Mouse (Mus musculus) stomach, embryonic 15.5 days (tissue): Measurements from ENCODE around the gene Car14. TPM values are rescaled to one million over a fixed set of nuclear protein-coding genes. Genes with fewer than 3 reads are reported as not detected.
"Not testable (repeated sequence)": the region's sequence is repeated elsewhere in the genome, so short reads cannot be mapped to it uniquely, and the experiment has no call there.

Source experiments
- ATAC-seq: fragments of 200-750 bp; cut with Nextera tagmentation; 2 replicates; pipeline ENCODE4 v1.8.0; 2017; ENCODE audit warnings: low read depth, moderate number of reproducible peaks, moderate TSS enrichment; ENCODE audit not compliant: insufficient read depth, low FRiP score
- H3K27ac ChIP-seq: fragments of 300-500 bp; sonication (generic); 2 replicates; pipeline ENCODE4 v1.5.1; 2015; ENCODE audit warnings: mild to moderate bottlenecking, inconsistent platforms
- H3K27me3 ChIP-seq: fragments of 300-500 bp; sonication (generic); replicated peaks from 2 replicates; pipeline ENCODE4 v1.6.1; 2015; ENCODE audit warnings: inconsistent platforms
- H3K36me3 ChIP-seq: fragments of 300-500 bp; sonication (generic); 2 replicates; pipeline ENCODE4 v1.6.1; 2015; ENCODE audit warnings: inconsistent platforms
- H3K4me1 ChIP-seq: fragments of 300-500 bp; sonication (generic); 2 replicates; pipeline ENCODE4 v1.6.1; 2015; ENCODE audit warnings: inconsistent platforms
- H3K4me2 ChIP-seq: fragments of 300-500 bp; sonication (generic); 2 replicates; pipeline ENCODE4 v1.6.1; 2015; ENCODE audit warnings: mild to moderate bottlenecking, inconsistent platforms
- H3K4me3 ChIP-seq: fragments of 300-500 bp; sonication (generic); replicated peaks from 2 replicates; pipeline ENCODE4 v1.5.1; 2015; ENCODE audit warnings: inconsistent platforms
- H3K9ac ChIP-seq: fragments of 300-500 bp; sonication (generic); 2 replicates; pipeline ENCODE4 v1.6.1; 2015; ENCODE audit warnings: inconsistent platforms
- H3K9me3 ChIP-seq: fragments of 300-500 bp; sonication (generic); 2 replicates; pipeline ENCODE4 v1.6.1; 2016; ENCODE audit warnings: inconsistent platforms
- WGBS: fragments of 180-500 bp; shearing (Covaris S2); methylation state at CpG from one replicate; pipeline ENCODE4 v1.1.7; 2015; 5-methylcytosine and 5-hydroxymethylcytosine counted together
- polyA plus RNA-seq: library from polyadenylated mRNA; unstranded; fragments of >200 nt; fragmentation: Nextera tagmentation; extraction: Ambion mirVana; gene quantifications from 2 replicates; pipeline ENCODE4 v1.2.1, GENCODE M21; 2015

The Car14 gene
- polyA plus RNA-seq, 1 experiment from 2014 or later = 3.0 TPM

DNA sequence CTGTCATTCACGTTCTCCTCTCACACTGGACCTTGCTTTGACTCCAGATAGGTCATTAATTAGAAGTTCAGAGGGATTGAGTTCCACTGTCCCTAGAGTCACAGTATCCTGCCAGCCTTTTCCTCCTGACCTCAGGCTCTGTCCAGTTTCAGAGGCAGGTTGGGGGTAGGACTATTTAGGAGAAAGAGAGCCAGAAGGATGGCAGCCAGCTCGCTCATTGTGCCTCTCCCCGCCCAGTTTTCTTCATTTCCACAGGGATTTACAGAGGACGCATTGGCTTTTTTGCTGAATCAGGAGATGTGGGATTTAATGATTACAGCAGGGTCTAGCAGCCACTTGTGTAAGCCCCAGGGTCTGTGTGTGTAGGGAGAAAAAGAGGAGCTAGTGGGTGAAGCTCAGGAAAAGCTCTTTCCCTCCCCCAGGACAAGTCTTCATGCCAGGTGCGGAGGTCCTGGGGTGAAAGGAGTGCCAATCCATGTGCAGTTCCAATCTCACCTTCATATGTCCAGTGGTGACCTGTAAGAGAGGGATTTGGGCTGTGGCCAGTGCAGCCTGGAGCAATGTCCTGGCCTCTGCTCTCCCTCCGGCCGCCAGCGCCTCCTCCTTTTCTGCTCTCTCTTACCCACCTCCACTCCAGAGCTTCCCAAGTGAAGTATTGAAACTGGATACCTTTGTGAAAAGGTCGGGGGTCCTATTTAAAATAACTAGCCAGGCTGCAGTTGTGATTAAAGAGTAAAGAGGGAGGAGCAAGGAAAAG, 2.7 kb downstream of the Car14 start:
- Histone ChIP-seq H3K9ac (no peak overlapping the region), H3K27me3 (peaks cover 5% of the 10 kb centered on the region; the same call in 1 of the 2 replicates), H3K4me3 (no peak overlapping the region), H3K9me3 (no peaks in the 10 kb centered on the region), H3K4me2 (no peak overlapping the region), H3K36me3 (no peaks in the 10 kb centered on the region), H3K27ac (no peak overlapping the region), H3K4me1 (peaks cover 18% of the 10 kb centered on the region)
- 58% methylated on average over 9 of the region's 9 CpGs for WGBS
- no peak for ATAC-seq

DNA sequence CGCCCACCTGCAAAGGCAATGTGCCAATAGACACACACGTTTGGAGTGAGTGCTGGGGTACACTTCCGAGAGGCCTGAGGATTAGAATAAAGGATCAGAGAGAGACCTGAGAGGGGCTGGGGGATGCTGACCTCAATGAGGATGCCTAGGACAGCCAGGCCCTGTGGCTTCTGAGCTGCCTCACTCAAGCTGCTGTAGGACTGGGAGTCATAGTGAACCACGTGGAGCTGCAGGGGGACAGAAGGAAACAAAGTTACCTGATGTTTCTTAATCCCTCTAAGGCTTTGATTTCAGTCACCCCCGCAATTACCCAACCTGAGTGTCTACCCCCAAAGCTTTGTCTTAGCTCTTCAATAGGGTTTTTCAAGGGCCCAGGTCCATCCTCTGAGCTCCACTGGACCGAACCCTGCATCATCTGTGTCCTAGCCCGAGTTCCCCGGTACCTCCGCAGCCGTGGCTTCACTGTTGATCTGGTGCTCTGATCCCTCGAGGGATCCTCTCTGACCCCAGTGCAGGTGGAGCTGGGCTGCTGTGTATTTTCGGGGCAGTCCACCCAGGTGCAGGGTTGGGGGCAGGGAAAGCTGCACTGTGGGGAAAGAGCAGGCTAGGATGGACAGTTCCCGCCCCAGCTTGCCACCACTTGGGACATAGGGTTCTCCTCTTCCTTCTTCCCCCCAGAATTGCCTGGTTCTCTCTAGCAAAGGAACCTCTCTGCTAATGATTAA, 4.5 kb downstream of the Car14 start:
- Histone ChIP-seq H3K27me3 (no peaks in the 10 kb centered on the region), H3K9ac (no peak overlapping the region), H3K9me3 (no peaks in the 10 kb centered on the region), H3K36me3 (no peaks in the 10 kb centered on the region), H3K4me2 (no peak overlapping the region), H3K4me3 (no peak overlapping the region), H3K4me1 (peaks cover 5% of the 10 kb centered on the region), H3K27ac (no peak overlapping the region)
- no peak for ATAC-seq
- WGBS = 73% methylated on average over 13 of the region's 13 CpGs

DNA sequence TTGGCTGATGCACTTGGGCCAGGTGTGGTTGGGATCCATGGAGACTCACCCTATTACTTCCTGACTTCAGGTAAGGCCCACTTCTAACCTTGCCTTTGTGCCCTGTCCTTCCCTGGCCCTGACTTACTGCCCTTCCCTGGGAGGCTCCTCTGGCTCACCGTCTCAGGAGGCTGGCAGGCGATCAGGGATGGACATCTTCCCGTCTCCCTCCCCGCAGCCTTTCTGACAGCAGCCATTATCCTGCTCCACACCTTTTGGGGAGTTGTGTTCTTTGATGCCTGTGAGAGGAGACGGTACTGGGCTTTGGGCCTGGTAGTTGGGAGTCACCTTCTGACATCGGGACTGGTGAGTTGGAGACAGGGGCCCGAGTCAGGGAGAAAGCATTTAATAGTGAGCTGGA, 9.0 kb downstream of the Car14 start:
- H3K27me3 ChIP-seq, H3K4me3 ChIP-seq, H3K4me2 ChIP-seq, H3K9ac ChIP-seq, H3K36me3 ChIP-seq, ATAC-seq, H3K27ac ChIP-seq, H3K9me3 ChIP-seq: not testable (repeated sequence)
- 82% methylated on average over 7 of the region's 7 CpGs for WGBS
- peaks cover 19% of the 10 kb centered on the region for H3K4me1 ChIP-seq

DNA sequence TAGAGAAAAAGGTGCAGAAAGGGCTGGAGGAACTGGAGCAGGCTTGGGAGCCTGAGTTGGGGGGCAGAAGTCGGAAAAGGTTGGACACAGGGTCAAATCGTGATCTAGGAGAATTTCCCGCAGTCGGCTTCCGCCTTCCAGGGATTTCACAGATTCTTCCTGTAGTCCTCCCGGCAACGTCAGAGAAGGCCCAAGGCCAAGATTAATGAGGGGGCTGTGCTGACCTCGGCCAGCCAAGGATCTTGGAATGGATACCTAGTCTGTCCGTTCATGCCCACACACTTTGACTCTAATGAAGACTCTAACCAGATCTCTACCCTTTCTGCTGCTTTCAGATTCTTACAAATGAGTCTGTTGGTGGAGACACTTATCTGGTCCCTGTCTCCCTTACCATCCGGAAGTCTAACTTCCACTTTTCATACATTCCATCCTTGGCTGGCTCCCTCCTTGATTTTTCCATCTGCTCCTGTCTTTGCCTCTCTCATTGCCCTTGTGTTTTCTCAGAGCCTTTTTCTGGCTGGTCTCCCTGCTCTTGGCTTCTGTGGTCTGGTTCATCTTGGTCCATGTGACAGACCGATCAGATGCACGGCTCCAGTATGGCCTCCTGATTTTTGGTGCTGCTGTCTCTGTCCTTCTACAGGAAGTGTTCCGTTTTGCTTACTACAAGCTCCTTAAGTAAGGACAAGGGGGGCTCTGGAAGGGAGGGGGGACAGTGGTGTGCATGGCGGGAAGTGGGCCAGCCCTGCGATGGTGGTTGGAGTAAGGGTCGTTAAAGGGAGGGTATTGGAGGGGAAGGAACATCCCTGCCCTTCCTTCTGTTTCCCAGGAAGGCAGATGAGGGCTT, 10.0 kb downstream of the Car14 start:
- WGBS = 5% methylated on average over 16 of the region's 16 CpGs
- Histone ChIP-seq H3K27me3 (no peaks in the 10 kb centered on the region), H3K9me3 (no peaks in the 10 kb centered on the region), H3K27ac (peak overlapping the region; percentile 82), H3K9ac (peak overlapping the region; percentile 78), H3K36me3 (no peaks in the 10 kb centered on the region), H3K4me3 (peak overlapping the region; percentile 65), H3K4me2 (peak overlapping the region; percentile 62), H3K4me1 (peaks cover 22% of the 10 kb centered on the region)
- ATAC-seq = no peak

DNA sequence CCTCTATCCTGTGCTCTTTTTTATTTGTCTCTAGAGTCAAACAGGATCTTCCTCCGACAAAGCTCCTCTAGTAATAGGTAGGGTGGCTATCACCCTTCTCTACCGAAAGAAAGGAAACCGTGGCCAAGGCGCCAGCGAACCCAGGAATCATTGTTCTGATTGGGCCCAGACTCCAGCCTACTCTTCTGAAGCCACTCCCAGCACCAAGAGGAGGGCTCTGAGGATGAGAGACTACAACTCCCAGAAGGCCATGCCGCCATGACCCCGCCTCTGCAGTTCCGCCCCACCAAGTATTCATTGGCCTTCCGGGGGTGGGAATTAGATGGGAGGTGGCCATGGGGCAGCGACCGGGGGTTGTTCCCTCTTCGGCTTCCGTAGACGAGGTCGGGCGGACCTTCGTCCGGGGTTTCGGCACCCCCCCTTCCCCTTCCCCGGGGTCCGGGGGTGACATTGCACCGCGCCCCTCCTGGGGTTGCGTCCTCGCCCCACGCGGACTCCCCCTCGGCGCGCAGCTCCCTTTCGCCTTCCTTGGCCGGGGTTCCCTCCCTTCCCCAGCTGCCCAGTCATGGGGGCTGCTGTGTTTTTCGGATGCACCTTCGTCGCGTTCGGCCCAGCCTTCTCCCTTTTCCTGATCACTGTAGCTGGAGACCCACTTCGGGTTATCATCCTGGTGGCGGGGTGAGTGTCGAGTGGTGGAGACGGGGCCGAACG, 10.7 kb downstream of the Car14 start, which contains the start of gene Aph1a:
Gene Aph1a, plus strand, starts transcription at position 364 of the 711 bp plus-strand sequence.
- not testable (repeated sequence) for H3K27me3 ChIP-seq, H3K36me3 ChIP-seq, H3K9me3 ChIP-seq
- under 1% methylated on average over 26 of the region's 43 CpGs for WGBS
- Histone ChIP-seq H3K27ac (peak within 1 kb of the TSS; percentile 83), H3K4me2 (peak within 1 kb of the TSS; percentile 62), H3K4me1 (peaks cover 22% of the 10 kb centered on the region), H3K4me3 (peak within 1 kb of the TSS; percentile 65), H3K9ac (peak within 1 kb of the TSS; percentile 78)
- peak; percentile 98 for ATAC-seq

DNA sequence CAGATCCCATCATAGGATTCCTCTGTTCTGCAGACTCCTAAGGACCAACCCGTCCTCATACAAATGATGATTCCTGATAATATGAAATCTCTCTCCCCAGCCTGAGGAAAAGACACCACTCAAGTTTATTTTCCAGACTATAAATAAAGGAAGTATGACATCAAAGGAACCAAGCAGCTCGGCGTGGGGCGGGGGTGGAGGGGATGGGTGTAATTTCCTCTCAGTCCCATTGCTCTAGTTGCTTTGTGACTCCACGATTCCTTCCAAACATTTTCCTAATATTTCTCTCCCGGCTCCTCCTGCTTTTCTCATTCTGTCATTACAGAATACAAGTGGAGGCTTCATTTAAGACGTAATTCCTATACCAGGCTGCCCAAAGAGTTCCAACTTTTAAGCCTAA, 11.4 kb downstream of the Car14 start:
- ATAC-seq = no peak
- H3K27ac ChIP-seq = peak overlapping the region; percentile 83
- no peaks in the 10 kb centered on the region for H3K27me3 ChIP-seq
- peaks cover 22% of the 10 kb centered on the region for H3K4me1 ChIP-seq
- H3K9ac ChIP-seq = no peak overlapping the region
- H3K4me2 ChIP-seq = peak overlapping the region; percentile 61
- H3K4me3 ChIP-seq = peak overlapping the region; percentile 65
- 17% methylated on average over 7 of the region's 7 CpGs for WGBS
- H3K36me3 ChIP-seq = no peaks in the 10 kb centered on the region
- H3K9me3 ChIP-seq = no peaks in the 10 kb centered on the region

DNA sequence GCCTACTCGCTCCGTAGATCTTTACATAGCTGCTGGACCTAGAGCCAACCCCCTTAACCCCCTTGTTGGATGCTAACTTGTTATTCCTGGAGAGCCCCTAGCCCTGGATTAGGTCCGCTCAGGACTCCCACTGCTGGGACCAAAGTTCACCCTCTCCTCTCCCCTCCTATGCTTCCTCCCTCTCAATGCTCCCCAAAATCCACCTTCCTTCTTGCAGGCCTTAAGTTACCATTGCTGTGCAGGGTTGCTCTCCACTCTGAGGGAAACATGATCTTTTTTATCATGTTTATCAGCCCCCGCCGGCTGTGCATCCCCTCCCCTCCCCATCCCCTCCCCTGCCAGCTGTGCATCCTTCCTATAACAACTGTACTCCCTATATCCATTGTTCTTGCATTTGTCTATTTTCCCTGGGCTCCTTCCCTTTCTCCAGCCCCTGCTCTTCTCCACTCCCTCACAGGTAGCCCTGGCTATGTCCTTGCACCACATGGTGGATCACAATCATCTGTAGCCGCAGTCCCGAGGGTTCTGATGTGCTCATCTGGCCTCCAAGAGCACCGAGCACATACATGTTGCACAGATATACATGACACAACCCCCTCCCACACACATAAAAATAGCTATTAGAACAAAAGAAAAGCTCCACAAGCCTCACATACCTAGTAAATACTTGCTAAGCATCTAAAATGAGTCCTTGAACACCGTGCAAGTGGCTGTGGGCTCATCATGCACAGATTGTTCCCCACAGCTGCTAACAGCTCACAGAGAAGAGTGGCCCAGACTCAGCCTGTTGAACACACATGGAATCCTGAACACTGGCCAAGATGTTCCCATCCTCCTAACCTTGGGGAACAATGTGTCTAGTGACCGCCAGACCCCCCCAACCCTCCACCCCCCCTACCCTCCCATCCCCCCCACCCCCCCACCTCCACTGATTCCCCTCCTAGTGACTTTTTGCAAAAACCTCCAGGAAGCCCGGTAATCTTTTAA, 12.1 kb downstream of the Car14 start:
- peak overlapping the region; percentile 86 for H3K27ac ChIP-seq
- peaks cover 22% of the 10 kb centered on the region for H3K4me1 ChIP-seq
- no peaks in the 10 kb centered on the region for H3K9me3 ChIP-seq
- H3K4me3 ChIP-seq = peak overlapping the region; percentile 35
- no peaks in the 10 kb centered on the region for H3K27me3 ChIP-seq
- 32% methylated on average over 11 of the region's 11 CpGs for WGBS
- no peaks in the 10 kb centered on the region for H3K36me3 ChIP-seq
- H3K9ac ChIP-seq = no peak overlapping the region
- no peak for ATAC-seq
- H3K4me2 ChIP-seq = peak overlapping the region; percentile 50

DNA sequence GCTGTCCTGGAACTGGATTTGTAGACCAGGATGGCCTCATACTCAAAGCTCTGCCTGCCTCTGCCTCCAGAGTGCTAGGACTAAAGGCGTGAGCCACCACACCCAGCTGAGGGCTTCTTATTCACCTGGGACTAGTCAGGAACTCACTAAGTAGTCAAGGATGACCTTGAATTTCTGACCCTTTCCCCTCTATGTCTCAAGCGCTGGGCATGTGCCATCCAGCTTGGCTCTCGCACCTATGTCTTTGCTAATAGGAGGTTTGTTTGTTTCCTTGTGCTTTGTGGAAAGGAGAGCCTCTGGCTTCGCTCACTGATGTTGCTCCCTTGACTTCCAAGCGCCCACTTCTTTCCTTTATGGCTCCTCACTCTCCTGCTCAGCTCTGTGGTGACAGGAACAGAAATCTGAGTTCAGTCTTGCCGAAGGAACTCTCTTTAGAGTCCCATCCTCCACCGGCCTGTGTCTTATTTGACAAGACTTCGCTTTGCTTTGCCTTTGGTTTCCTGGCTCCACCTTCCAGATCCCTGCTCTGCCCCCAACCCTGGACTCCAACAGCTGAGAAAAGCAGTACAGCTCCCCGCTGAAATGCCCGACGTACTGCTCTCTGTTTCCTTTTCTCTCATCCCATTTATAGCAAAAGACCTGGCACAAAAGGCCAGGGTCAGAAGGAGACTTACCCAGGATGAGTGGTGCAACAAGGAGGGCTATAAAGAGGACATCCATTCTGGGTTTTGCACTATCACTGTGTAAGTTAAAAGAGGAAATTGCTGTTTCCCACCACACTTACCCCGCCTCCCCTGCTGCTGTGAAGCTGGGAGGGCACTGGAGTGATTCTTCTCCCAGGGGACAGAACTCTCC, 13.1 kb downstream of the Car14 start, which contains the start of gene BC028528:
Gene BC028528, minus strand, starts transcription at position 795 of the 855 bp plus-strand sequence.
- Histone ChIP-seq H3K27ac (peak within 1 kb of the TSS; percentile 86), H3K9me3 (no peaks in the 10 kb centered on the region), H3K36me3 (no peaks in the 10 kb centered on the region), H3K4me3 (peak within 1 kb of the TSS; percentile 35), H3K9ac (peak within 1 kb of the TSS; percentile 14; the same call in 1 of the 2 replicates), H3K4me1 (peaks cover 22% of the 10 kb centered on the region), H3K27me3 (no peaks in the 10 kb centered on the region), H3K4me2 (peak within 1 kb of the TSS; percentile 50)
- no peak for ATAC-seq
- 17% methylated on average over 12 of the region's 12 CpGs for WGBS

DNA sequence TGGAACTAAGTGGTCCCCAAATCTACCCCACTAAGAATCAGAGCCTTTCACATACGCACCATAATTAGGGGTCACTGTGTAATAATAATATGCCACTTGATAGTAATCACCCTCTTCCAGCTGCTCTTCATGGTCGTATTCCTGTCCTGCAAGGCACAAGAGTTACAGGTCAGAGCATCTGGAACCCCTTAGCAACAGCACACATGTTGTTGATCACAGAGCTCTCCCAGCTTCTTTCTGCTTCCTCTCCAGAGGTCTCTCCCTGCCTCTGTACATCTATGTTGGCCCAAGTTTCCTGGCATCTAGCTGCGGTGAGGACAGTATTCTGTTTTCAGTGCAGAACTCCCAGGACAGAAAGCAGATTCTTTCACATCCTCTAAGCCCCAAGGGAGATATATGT, 14.8 kb downstream of the Car14 start:
- no peak overlapping the region for H3K4me2 ChIP-seq
- H3K9ac ChIP-seq = no peak overlapping the region
- H3K27ac ChIP-seq = no peak overlapping the region
- peaks cover 22% of the 10 kb centered on the region for H3K4me1 ChIP-seq
- no peaks in the 10 kb centered on the region for H3K27me3 ChIP-seq
- no peak for ATAC-seq
- H3K9me3 ChIP-seq = no peaks in the 10 kb centered on the region
- WGBS = 78% methylated on average over 3 of the region's 3 CpGs
- no peaks in the 10 kb centered on the region for H3K36me3 ChIP-seq
- H3K4me3 ChIP-seq = no peak overlapping the region

DNA sequence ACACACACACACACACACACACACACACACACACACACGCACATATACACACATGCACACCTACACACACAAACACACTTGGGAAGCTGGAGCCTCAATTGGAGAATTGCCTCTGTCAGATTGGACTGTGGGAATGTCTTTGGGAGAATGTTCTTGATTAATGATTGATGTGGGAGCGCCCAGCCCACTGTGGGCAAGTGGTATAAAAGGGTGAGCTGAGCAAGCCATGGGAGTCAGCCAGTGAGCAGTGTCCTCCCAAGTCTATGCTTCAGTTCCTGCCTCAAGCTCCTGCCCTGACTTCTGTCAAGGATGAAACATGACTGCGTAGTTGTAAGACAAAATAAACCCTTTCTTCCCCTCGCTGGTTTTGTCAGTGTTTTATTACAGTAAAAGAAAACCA, 16.9 kb downstream of the Car14 start:
- no peak for ATAC-seq
- no peak overlapping the region for H3K9ac ChIP-seq
- H3K27ac ChIP-seq = no peak overlapping the region
- H3K27me3 ChIP-seq = no peaks in the 10 kb centered on the region
- H3K4me3 ChIP-seq = no peak overlapping the region
- H3K9me3 ChIP-seq = no peaks in the 10 kb centered on the region
- no peak overlapping the region for H3K4me2 ChIP-seq
- WGBS = 79% methylated on average over 4 of the region's 4 CpGs
- no peaks in the 10 kb centered on the region for H3K36me3 ChIP-seq
- H3K4me1 ChIP-seq = peaks cover 21% of the 10 kb centered on the region
